Mouse (Mus musculus) lung, adult 2 months (tissue): Measurements from ENCODE around the gene Hpn.

Experiments used
- CTCF ChIP-seq: fragments of 200-500 bp; IDR thresholded peaks from 2 replicates; pipeline ENCODE4 v1.5.1; 2011; ENCODE audit warnings: mild to moderate bottlenecking, low read length, control low read depth; ENCODE audit not compliant: insufficient read depth
- POLR2A ChIP-seq: fragments of 200-500 bp; IDR thresholded peaks from 2 replicates; pipeline ENCODE4 v1.6.1; 2011; ENCODE audit warnings: low read depth, mild to moderate bottlenecking, control low read depth, low read length, borderline replicate concordance; ENCODE audit errors: extremely low read depth

- TF ChIP-seq CTCF (no peak), POLR2A (no peak)
These were observed 40.4 kb upstream of the Hpn start, which contains the start of gene Gramd1a for GRCm38 (mm10) chr7:31155296-31156033.
